In the genomic region with DNA sequence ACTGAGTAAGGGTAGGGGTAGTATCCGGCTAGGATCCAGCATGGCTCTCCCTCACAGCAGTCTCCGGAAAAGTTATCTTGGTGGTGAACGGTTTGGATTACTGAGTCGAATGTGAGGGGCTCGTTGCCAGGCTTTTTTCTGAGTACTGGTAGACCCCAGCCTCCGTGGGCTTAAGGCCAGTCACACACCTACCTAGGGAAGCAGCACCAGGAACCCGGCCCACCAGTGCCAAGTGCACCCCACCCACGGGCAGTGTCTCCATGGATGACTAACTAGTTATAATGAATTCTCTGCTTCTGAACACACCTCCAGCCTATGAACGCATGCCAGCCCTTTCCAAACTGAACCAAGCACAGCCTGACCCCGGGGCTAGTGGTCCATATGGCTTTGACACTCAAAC, we compare ENCODE assay signal across 7 mouse cellular contexts. TPM values are rescaled to one million over a fixed set of nuclear protein-coding genes. Genes with fewer than 3 reads are reported as not detected.
A peak's percentile ranks its signal among the peaks of the same experiment; 100 is the strongest.
DNase-seq lines count a peak whose midpoint lies in the region; ATAC-seq and TF ChIP-seq lines count a peak whose summit lies in the region.

No protein-coding gene starts in this region.

- H3K4me2 ChIP-seq in liver, embryonic 11.5 days, result peak overlapping the region; percentile 88
- H3K4me2 ChIP-seq in forebrain, embryonic 13.5 days, result peak overlapping the region; percentile 98
- H3K4me2 ChIP-seq in hindbrain, postnatal 0 days (ENCODE audit: low read depth, low read length), result peak overlapping the region; percentile 98
- peak overlapping the region; percentile 88 for H3K4me2 ChIP-seq in midbrain, embryonic 16.5 days (ENCODE audit: low read length)

- ATAC-seq in liver, embryonic 11.5 days (replicated peaks; ENCODE audit: low FRiP score), result no peak
- no peak for ATAC-seq in forebrain, embryonic 13.5 days
- ATAC-seq in hindbrain, postnatal 0 days, result no peak
- ATAC-seq in midbrain, embryonic 16.5 days, result 0 out of 2 replicates have a peak, but pooled peaks have one; percentile 6

- H3K9ac ChIP-seq in liver, embryonic 11.5 days (ENCODE audit: low read depth, low read length), result no peak overlapping the region
- peak overlapping the region; percentile 74 for H3K9ac ChIP-seq in forebrain, embryonic 13.5 days
- no peak overlapping the region; the same call in 1 of the 2 replicates for H3K9ac ChIP-seq in hindbrain, postnatal 0 days (replicated peaks; ENCODE audit: low read length)
- peak overlapping the region; percentile 72; the same call in 1 of the 2 replicates for H3K9ac ChIP-seq in midbrain, embryonic 16.5 days (ENCODE audit: low read depth, low read length)

- WGBS in liver, embryonic 11.5 days, result 8% methylated on average over 10 of the region's 10 CpGs
- WGBS in forebrain, embryonic 13.5 days, result 8% methylated on average over 10 of the region's 10 CpGs
- 6% methylated on average over 10 of the region's 10 CpGs for WGBS in hindbrain, postnatal 0 days
- WGBS in midbrain, embryonic 16.5 days, result 8% methylated on average over 10 of the region's 10 CpGs

- H3K4me1 ChIP-seq in liver, embryonic 11.5 days (replicated peaks; ENCODE audit: control insufficient read depth, insufficient read depth, low read length), result no peaks in the 10 kb centered on the region
- H3K4me1 ChIP-seq in forebrain, embryonic 13.5 days, result peaks cover 34% of the 10 kb centered on the region
- H3K4me1 ChIP-seq in hindbrain, postnatal 0 days (ENCODE audit: insufficient read depth, low read length), result no peaks in the 10 kb centered on the region
- H3K4me1 ChIP-seq in midbrain, embryonic 16.5 days (ENCODE audit: control insufficient read depth, insufficient read depth, low read length), result peaks cover 18% of the 10 kb centered on the region

- no peak overlapping the region for H3K27ac ChIP-seq in liver, embryonic 11.5 days (ENCODE audit: low read depth, low read length)
- no peak overlapping the region for H3K27ac ChIP-seq in forebrain, embryonic 13.5 days
- H3K27ac ChIP-seq in hindbrain, postnatal 0 days, result no peak overlapping the region; the same call in 1 of the 2 replicates
- peak overlapping the region; percentile 80; the same call in 1 of the 2 replicates for H3K27ac ChIP-seq in midbrain, embryonic 16.5 days (ENCODE audit: low read length)

- no peak for TF ChIP-seq CTCF in hindbrain, postnatal 0 days (IDR thresholded peaks at IDR 0.05; ENCODE audit: low read depth)

- H3K9me3 ChIP-seq in liver, embryonic 11.5 days (ENCODE audit: control insufficient read depth, low read length), result no peaks in the 10 kb centered on the region
- no peaks in the 10 kb centered on the region for H3K9me3 ChIP-seq in forebrain, embryonic 13.5 days (replicated peaks)
- no peaks in the 10 kb centered on the region for H3K9me3 ChIP-seq in hindbrain, postnatal 0 days (ENCODE audit: low read length)
- H3K9me3 ChIP-seq in midbrain, embryonic 16.5 days (replicated peaks; ENCODE audit: control insufficient read depth, low read length, poor library complexity, severe bottlenecking), result no peaks in the 10 kb centered on the region

- peaks cover 65% of the 10 kb centered on the region for H3K27me3 ChIP-seq in liver, embryonic 11.5 days (replicated peaks; ENCODE audit: control insufficient read depth, insufficient read depth, low read length)
- H3K27me3 ChIP-seq in forebrain, embryonic 13.5 days, result peaks cover 57% of the 10 kb centered on the region
- no peaks in the 10 kb centered on the region for H3K27me3 ChIP-seq in hindbrain, postnatal 0 days (ENCODE audit: insufficient read depth, low read length)
- peaks cover 5% of the 10 kb centered on the region for H3K27me3 ChIP-seq in midbrain, embryonic 16.5 days (ENCODE audit: control insufficient read depth, insufficient read depth, low read depth, low read length)

- no peak for DNase-seq in liver, embryonic 11.5 days (ENCODE audit: low spot score)
- DNase-seq in liver, result no peak
- DNase-seq in hindbrain, postnatal 0 days (ENCODE audit: low spot score), result no peak
- no peak for DNase-seq in B cell, adult 2 months
- no peak for DNase-seq in gastrocnemius, adult 8-10 months (ENCODE audit: low spot score in 2 of 2)

- no peaks in the 10 kb centered on the region for H3K36me3 ChIP-seq in liver, embryonic 11.5 days (ENCODE audit: control insufficient read depth, insufficient read depth, low read length)
- no peaks in the 10 kb centered on the region for H3K36me3 ChIP-seq in forebrain, embryonic 13.5 days (ENCODE audit: poor library complexity, severe bottlenecking)
- no peaks in the 10 kb centered on the region for H3K36me3 ChIP-seq in hindbrain, postnatal 0 days (ENCODE audit: insufficient read depth, low read length)
- no peaks in the 10 kb centered on the region for H3K36me3 ChIP-seq in midbrain, embryonic 16.5 days (ENCODE audit: control insufficient read depth, insufficient read depth, low read length)

- H3K4me3 ChIP-seq in liver, embryonic 11.5 days (ENCODE audit: low read depth, low read length), result peak overlapping the region; percentile 54; the same call in 1 of the 2 replicates
- peak overlapping the region; percentile 71 for H3K4me3 ChIP-seq in forebrain, embryonic 13.5 days
- peak overlapping the region; percentile 69 for H3K4me3 ChIP-seq in hindbrain, postnatal 0 days (ENCODE audit: low read length)
- H3K4me3 ChIP-seq in midbrain, embryonic 16.5 days (ENCODE audit: low read depth, low read length), result peak overlapping the region; percentile 58

RNA-seq across cellular contexts. Expression of gene Cacna2d3, which starts 1.6 kb away (rescaled TPM):
- 0.81 and 0.90 TPM in 2 replicates for polyA plus RNA-seq in liver, embryonic 11.5 days (2014; fragmentation: Nextera tagmentation; extraction: Ambion mirVana)
- polyA plus RNA-seq in forebrain, embryonic 13.5 days (2015; fragmentation: Nextera tagmentation; extraction: Ambion mirVana), result 12.3 and 16.6 TPM in 2 replicates
- 27.3 and 39.0 TPM in 2 replicates for total RNA-seq in hindbrain, postnatal 0 days (2014; rRNA removed)
- polyA plus RNA-seq in hindbrain, postnatal 0 days (2015; fragmentation: Nextera tagmentation; extraction: Ambion mirVana), result 36.5 and 37.6 TPM in 2 replicates
- 31.0 and 36.4 TPM in 2 replicates for polyA plus RNA-seq in midbrain, embryonic 16.5 days (2015; fragmentation: Nextera tagmentation; extraction: Ambion mirVana)
- 1 to 10 TPM in 2 of 4 experiments, under 1 TPM in 2; 0.97 to 1.5 (median 1.0) TPM for total RNA-seq in gastrocnemius, adult 8-10 months (2022)

Comparison
In these comparisons a context has a peak if more than half of its experiments do, and no peak if none do; other contexts are left out.
1. H3K9ac ChIP-seq: peak in forebrain, embryonic 13.5 days (single experiment) and midbrain, embryonic 16.5 days (single experiment); none in liver, embryonic 11.5 days (single experiment) and hindbrain, postnatal 0 days (single experiment).
2. Peak in every context shown above with its lines, with median percentiles within 50 percentile points of each other: H3K4me2 ChIP-seq and H3K4me3 ChIP-seq.